ENCODE assay signal across 11 mouse cellular contexts in the genomic region with DNA sequence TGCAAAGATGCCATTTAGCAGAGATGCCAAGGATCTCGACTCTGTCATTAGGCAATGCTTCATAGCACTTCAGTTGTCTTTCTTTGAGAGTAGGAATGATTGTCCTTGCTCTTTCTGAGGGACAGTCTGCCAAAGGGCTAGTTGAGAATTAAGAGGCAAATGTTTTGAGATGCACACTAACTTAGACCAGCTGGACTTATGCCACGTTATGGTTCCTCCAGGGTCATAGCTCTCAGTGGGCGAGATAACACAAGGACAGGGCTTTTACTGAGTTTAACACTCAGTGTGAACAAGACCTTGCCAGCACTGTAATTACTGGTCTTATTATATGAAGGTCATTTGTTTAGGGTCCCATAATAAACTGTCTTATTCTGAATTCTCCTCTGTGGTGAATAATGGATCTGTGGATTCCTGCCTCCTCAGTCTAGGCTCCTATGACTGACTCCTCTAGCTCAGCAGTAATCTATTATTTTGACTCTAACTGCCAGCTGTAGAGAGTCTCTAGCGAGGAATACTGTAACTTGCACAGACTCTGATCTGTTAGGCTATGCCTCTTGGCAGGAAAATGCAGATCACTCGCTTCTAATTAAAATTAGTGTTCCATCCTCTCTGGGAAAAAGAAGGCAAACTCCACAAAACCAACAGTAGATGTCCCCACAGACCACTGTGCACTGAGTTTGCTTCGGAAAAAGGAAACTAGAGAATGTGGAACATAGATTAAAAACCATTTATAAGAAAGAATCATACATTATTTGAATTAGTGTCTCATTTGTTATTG.
DNase-seq lines count a peak whose midpoint lies in the region; ATAC-seq and TF ChIP-seq lines count a peak whose summit lies in the region.
"Had no signal": no experiment of that assay in that cellular context is flagged by ENCODE, and none has a peak within 500 bp of the region (broad histone marks: within the 10 kb centered on the region; RNA-seq: fewer than 3 reads in every experiment).

No protein-coding gene starts in this region.

- H3K27me3 ChIP-seq in heart, embryonic 10.5 days (ENCODE audit: insufficient read depth, poor library complexity, severe bottlenecking): no peaks in the 10 kb centered on the region
- no peaks in the 10 kb centered on the region for H3K27me3 ChIP-seq in Patski
- no peaks in the 10 kb centered on the region for H3K27me3 ChIP-seq in midbrain, embryonic 14.5 days (ENCODE audit: control insufficient read depth, insufficient read depth, low read length)
- H3K27me3 ChIP-seq in liver, embryonic 12.5 days (replicated peaks): no peaks in the 10 kb centered on the region
- H3K27me3 ChIP-seq: embryonic facial prominence, embryonic 15.5 days; limb, embryonic 12.5 days had no signal

- no peaks in the 10 kb centered on the region for H3K36me3 ChIP-seq in heart, embryonic 10.5 days
- no peaks in the 10 kb centered on the region for H3K36me3 ChIP-seq in midbrain, embryonic 14.5 days (ENCODE audit: control insufficient read depth, insufficient read depth, low read length)
- H3K36me3 ChIP-seq in liver, embryonic 12.5 days: no peaks in the 10 kb centered on the region
- H3K36me3 ChIP-seq: embryonic facial prominence, embryonic 15.5 days; G1E; limb, embryonic 12.5 days had no signal

- DNase-seq in heart, postnatal 10 days: peak; percentile 9 to 12
- no peak for DNase-seq in heart, embryonic 10.5 days (ENCODE audit: low spot score)
- DNase-seq in Patski (ENCODE audit: low read depth, low spot score): no peak
- DNase-seq in frontal cortex, postnatal 10 days (ENCODE audit: low spot score in 2 of 2): peak; percentile 10 to 31
- peak; percentile 84 for DNase-seq in midbrain, embryonic 14.5 days
- no peak for DNase-seq in urinary bladder, postnatal 14 days (ENCODE audit: low spot score)
- DNase-seq in gastrocnemius, postnatal 36 days: no peak

- no peak overlapping the region for H3K4me3 ChIP-seq in heart, embryonic 10.5 days
- no peak overlapping the region for H3K4me3 ChIP-seq in midbrain, embryonic 14.5 days (replicated peaks; ENCODE audit: low read depth, low read length)
- no peak overlapping the region for H3K4me3 ChIP-seq in liver, embryonic 12.5 days
- H3K4me3 ChIP-seq: embryonic facial prominence, embryonic 15.5 days; limb, embryonic 12.5 days had no signal

- no peak overlapping the region for H3K9ac ChIP-seq in midbrain, embryonic 14.5 days (replicated peaks; ENCODE audit: low read length)
- no peak overlapping the region for H3K9ac ChIP-seq in liver, embryonic 12.5 days
- H3K9ac ChIP-seq: embryonic facial prominence, embryonic 15.5 days; limb, embryonic 12.5 days had no signal

- in situ Hi-C loops in Patski (cut with MboI; ENCODE audit: low pct_unique_long_range_greater_than_20kb): loop anchor here (25.0 kb wide), 1 partner anchor 339 kb away; no protein-coding TSS in a partner anchor

- H3K4me1 ChIP-seq in heart, embryonic 10.5 days: no peaks in the 10 kb centered on the region
- H3K4me1 ChIP-seq in midbrain, embryonic 14.5 days (ENCODE audit: control insufficient read depth, insufficient read depth, low read length): peaks cover 14% of the 10 kb centered on the region
- no peaks in the 10 kb centered on the region for H3K4me1 ChIP-seq in liver, embryonic 12.5 days
- H3K4me1 ChIP-seq: embryonic facial prominence, embryonic 15.5 days; limb, embryonic 12.5 days had no signal

- CTCF ChIA-PET in Patski (lab: Charles Lee): interaction anchor here (1.2 kb wide), 2 partner anchors 9 to 16 kb away, joined by 3 to 4 read pairs; no protein-coding TSS in a partner anchor

- POLR2A ChIA-PET in Patski (lab: Charles Lee): no interaction called here

- H3K4me2 ChIP-seq in midbrain, embryonic 14.5 days (ENCODE audit: low read length): no peak overlapping the region
- H3K4me2 ChIP-seq in liver, embryonic 12.5 days: no peak overlapping the region
- H3K4me2 ChIP-seq: embryonic facial prominence, embryonic 15.5 days; limb, embryonic 12.5 days had no signal

- intact Hi-C loops in heart, postnatal 10 days (cut with DNase I): loop anchor here (5.0 kb wide), 1 partner anchor 1474 kb away; no protein-coding TSS in a partner anchor
- intact Hi-C loops in gastrocnemius, postnatal 36 days (cut with DNase I): no loop called here

- H3K9me3 ChIP-seq in heart, embryonic 10.5 days: no peaks in the 10 kb centered on the region
- H3K9me3 ChIP-seq in midbrain, embryonic 14.5 days (ENCODE audit: control insufficient read depth, low read length): no peaks in the 10 kb centered on the region
- H3K9me3 ChIP-seq in liver, embryonic 12.5 days (replicated peaks): no peaks in the 10 kb centered on the region
- H3K9me3 ChIP-seq: embryonic facial prominence, embryonic 15.5 days; G1E; limb, embryonic 12.5 days had no signal

- no peak overlapping the region for H3K27ac ChIP-seq in heart, embryonic 10.5 days
- H3K27ac ChIP-seq in midbrain, embryonic 14.5 days (replicated peaks; ENCODE audit: low read depth, low read length): 0 out of 2 replicates have a peak overlapping the region, but pooled peaks have one; percentile 37
- H3K27ac ChIP-seq in liver, embryonic 12.5 days: no peak overlapping the region
- H3K27ac ChIP-seq: embryonic facial prominence, embryonic 15.5 days; limb, embryonic 12.5 days had no signal

- 63% methylated on average over 6 of the region's 6 CpGs for WGBS in heart, embryonic 10.5 days
- WGBS in midbrain, embryonic 14.5 days: 57% methylated on average over 6 of the region's 6 CpGs
- WGBS in liver, embryonic 12.5 days (ENCODE audit: insufficient replicate concordance): 49% methylated on average over 6 of the region's 6 CpGs

- TF ChIP-seq CTCF in Patski (IDR thresholded peaks at IDR 0.05): peak; percentile 76

- ATAC-seq in Patski: peak; percentile 47
- peak; percentile 77 for ATAC-seq in midbrain, embryonic 14.5 days (ENCODE audit: low FRiP score, low TSS enrichment)
- ATAC-seq in liver, embryonic 12.5 days: no peak

Comparison
In these comparisons a context has a peak if more than half of its experiments do, and no peak if none do; other contexts are left out.
1. DNase-seq: peak in heart, postnatal 10 days (2 of 2), frontal cortex, postnatal 10 days (2 of 2) and midbrain, embryonic 14.5 days (single experiment); none in heart, embryonic 10.5 days (single experiment), Patski (single experiment), urinary bladder, postnatal 14 days (single experiment) and gastrocnemius, postnatal 36 days (0 of 2).